Mouse (Mus musculus) hindbrain, postnatal 0 days (tissue): ENCODE measurements around the gene Cdk8. TPM values are rescaled to one million over a fixed set of nuclear protein-coding genes. Genes with fewer than 3 reads are reported as not detected.

ENCODE experiments used
- ATAC-seq: fragments of 200-750 bp; cut with Nextera tagmentation; 2 replicates; pipeline ENCODE4 v1.8.0; 2017; ENCODE audit warnings: mild to moderate bottlenecking, moderate TSS enrichment, moderate library complexity
- DNase-seq: peaks from one replicate; pipeline ENCODE4 v3.0.0-alpha.2; 2015; ENCODE audit warnings: low spot score
- H3K27ac ChIP-seq: fragments of 300-500 bp; sonication (generic); 2 replicates; pipeline ENCODE4 v1.5.1; 2014; ENCODE audit warnings: mild to moderate bottlenecking
- H3K27me3 ChIP-seq: fragments of 300-500 bp; sonication (generic); 2 replicates; pipeline ENCODE4 v1.6.1; 2014; ENCODE audit warnings: low read length, mixed read lengths; ENCODE audit not compliant: insufficient read depth
- H3K36me3 ChIP-seq: fragments of 300-500 bp; sonication (generic); 2 replicates; pipeline ENCODE4 v1.6.1; 2014; ENCODE audit warnings: low read length, mixed read lengths; ENCODE audit not compliant: insufficient read depth
- H3K4me1 ChIP-seq: fragments of 300-500 bp; sonication (generic); 2 replicates; pipeline ENCODE4 v1.6.1; 2014; ENCODE audit warnings: antibody characterized with exemption, low read length, mixed read lengths; ENCODE audit not compliant: insufficient read depth
- H3K4me2 ChIP-seq: fragments of 300-500 bp; sonication (generic); 2 replicates; pipeline ENCODE4 v1.6.1; 2014; ENCODE audit warnings: low read depth, mild to moderate bottlenecking, low read length, moderate library complexity, mixed read lengths
- H3K4me3 ChIP-seq: fragments of 300-500 bp; sonication (generic); 2 replicates; pipeline ENCODE4 v1.5.1; 2014; ENCODE audit warnings: low read length
- H3K9ac ChIP-seq: fragments of 300-500 bp; sonication (generic); replicated peaks from 2 replicates; pipeline ENCODE4 v1.6.1; 2014; ENCODE audit warnings: mild to moderate bottlenecking, low read length, moderate library complexity, mixed read lengths
- H3K9me3 ChIP-seq: fragments of 300-500 bp; sonication (generic); 2 replicates; pipeline ENCODE4 v1.6.1; 2016; ENCODE audit warnings: low read length, mixed read lengths
- CTCF ChIP-seq: IDR thresholded peaks from 2 replicates; pipeline ENCODE4 v1.5.1; 2016; ENCODE audit warnings: antibody characterized with exemption, control low read depth, low read depth
- WGBS: fragments of 180-500 bp; shearing (Covaris S2); extraction: QIAGEN DNeasy Blood & Tissue Kit; methylation state at CpG from one replicate; pipeline ENCODE4 v1.1.7; 2014; 5-methylcytosine and 5-hydroxymethylcytosine counted together
- polyA plus RNA-seq: library from polyadenylated mRNA; unstranded; fragments of >200 nt; fragmentation: Nextera tagmentation; extraction: Ambion mirVana; gene quantifications from 2 replicates; pipeline ENCODE4 v1.2.1, GENCODE M21; 2015
- total RNA-seq: library from RNA; depleted of rRNA; stranded (reverse); fragments of >200 nt; gene quantifications from 2 replicates; pipeline ENCODE4 v1.2.3, GENCODE M21; 2014; rRNA removed

Gene Cdk8
- total and polyA plus RNA-seq, 2 experiments from 2014 or later, result 13.2 to 33.8 TPM

GRCm38 (mm10) chr5:146340037-146340436 lies 109.0 kb downstream of the Cdk8 start:
- H3K9ac ChIP-seq, result no peak overlapping the region
- no peaks in the 10 kb centered on the region for H3K27me3 ChIP-seq
- H3K4me2 ChIP-seq, result no peak overlapping the region
- H3K9me3 ChIP-seq, result no peaks in the 10 kb centered on the region
- no peak overlapping the region for H3K4me3 ChIP-seq
- H3K4me1 ChIP-seq, result no peaks in the 10 kb centered on the region
- H3K27ac ChIP-seq, result no peak overlapping the region
- DNase-seq (no peak), ATAC-seq (no peak)
- H3K36me3 ChIP-seq, result no peaks in the 10 kb centered on the region
- WGBS, result 87% methylated on average over 4 of the region's 4 CpGs
- TF ChIP-seq CTCF, result no peak

- DNase-seq, result no peak
Observed at GRCm38 (mm10) chr5:146344911-146345686, 114.1 kb downstream of the Cdk8 start.

GRCm38 (mm10) chr5:146347081-146347480 lies 116.1 kb downstream of the Cdk8 start:
- DNase-seq (no peak), ATAC-seq (no peak)
- no peaks in the 10 kb centered on the region for H3K9me3 ChIP-seq
- H3K9ac ChIP-seq, result no peak overlapping the region
- H3K27ac ChIP-seq, result no peak overlapping the region
- no peaks in the 10 kb centered on the region for H3K27me3 ChIP-seq
- 87% methylated on average over 6 of the region's 6 CpGs for WGBS
- H3K36me3 ChIP-seq, result no peaks in the 10 kb centered on the region
- H3K4me3 ChIP-seq, result no peak overlapping the region
- H3K4me2 ChIP-seq, result no peak overlapping the region
- no peaks in the 10 kb centered on the region for H3K4me1 ChIP-seq
- TF ChIP-seq CTCF, result no peak

More at GRCm38 (mm10) chr5:146344911-146345686, 114.1 kb downstream of the Cdk8 start:
- H3K9ac ChIP-seq, result no peak overlapping the region
- no peak for ATAC-seq
- H3K4me1 ChIP-seq, result no peaks in the 10 kb centered on the region
- H3K9me3 ChIP-seq, result no peaks in the 10 kb centered on the region
- TF ChIP-seq CTCF, result no peak
- no peaks in the 10 kb centered on the region for H3K27me3 ChIP-seq
- no peak overlapping the region for H3K27ac ChIP-seq
- no peaks in the 10 kb centered on the region for H3K36me3 ChIP-seq
- no peak overlapping the region for H3K4me2 ChIP-seq
- 80% methylated on average over 12 of the region's 12 CpGs for WGBS
- H3K4me3 ChIP-seq, result no peak overlapping the region

- DNase-seq (no peak), ATAC-seq (no peak)
- H3K4me3 ChIP-seq, result no peak overlapping the region
- no peaks in the 10 kb centered on the region for H3K27me3 ChIP-seq
- H3K9ac ChIP-seq, result no peak overlapping the region
- no peak overlapping the region for H3K4me2 ChIP-seq
- no peak overlapping the region for H3K27ac ChIP-seq
- 71% methylated on average over 3 of the region's 3 CpGs for WGBS
- no peaks in the 10 kb centered on the region for H3K36me3 ChIP-seq
- TF ChIP-seq CTCF, result no peak
- H3K4me1 ChIP-seq, result no peaks in the 10 kb centered on the region
- H3K9me3 ChIP-seq, result no peaks in the 10 kb centered on the region
Observed at GRCm38 (mm10) chr5:146349183-146349582, 118.2 kb downstream of the Cdk8 start.

- H3K9ac ChIP-seq, result no peak overlapping the region
Observed at GRCm38 (mm10) chr5:146350784-146351183, 119.8 kb downstream of the Cdk8 start.

GRCm38 (mm10) chr5:146352006-146352405 lies 121.0 kb downstream of the Cdk8 start:
- no peak overlapping the region for H3K9ac ChIP-seq
- DNase-seq (no peak), ATAC-seq (no peak)
- 86% methylated on average over 7 of the region's 7 CpGs for WGBS
- no peak for TF ChIP-seq CTCF
- H3K36me3 ChIP-seq, result no peaks in the 10 kb centered on the region
- no peaks in the 10 kb centered on the region for H3K4me1 ChIP-seq
- H3K27me3 ChIP-seq, result no peaks in the 10 kb centered on the region
- no peaks in the 10 kb centered on the region for H3K9me3 ChIP-seq
- no peak overlapping the region for H3K4me3 ChIP-seq
- no peak overlapping the region for H3K4me2 ChIP-seq
- H3K27ac ChIP-seq, result no peak overlapping the region

More at GRCm38 (mm10) chr5:146350784-146351183, 119.8 kb downstream of the Cdk8 start:
- TF ChIP-seq CTCF, result no peak
- Histone ChIP-seq H3K4me2 (no peak overlapping the region), H3K9me3 (no peaks in the 10 kb centered on the region), H3K4me1 (no peaks in the 10 kb centered on the region), H3K27me3 (no peaks in the 10 kb centered on the region), H3K4me3 (no peak overlapping the region), H3K36me3 (no peaks in the 10 kb centered on the region), H3K27ac (no peak overlapping the region)
- ATAC-seq (no peak), DNase-seq (no peak)
- WGBS, result 78% methylated on average over 11 of the region's 11 CpGs

Other genes with a start within 250 kb of the Cdk8 start
- gene Cyp3a25, start 221.6 kb upstream of the Cdk8 start, total RNA-seq, result not detected in 2 replicates
- gene Cyp3a25, start 221.6 kb upstream of the Cdk8 start, polyA plus RNA-seq, result not detected in 2 replicates
- gene Cyp3a59, start 152.0 kb upstream of the Cdk8 start, total RNA-seq, result not detected in 2 replicates
- gene Cyp3a59, start 152.0 kb upstream of the Cdk8 start, polyA plus RNA-seq, result not detected in 2 replicates
- gene Gm5565, start 70.7 kb upstream of the Cdk8 start, total RNA-seq, result not detected in 2 replicates
- gene Gm5565, start 70.7 kb upstream of the Cdk8 start, polyA plus RNA-seq, result not detected in 2 replicates
- gene Gm6309, start 60.5 kb upstream of the Cdk8 start, total RNA-seq, result not detected in 2 replicates
- gene Gm6309, start 60.5 kb upstream of the Cdk8 start, polyA plus RNA-seq, result not detected in 2 replicates
- not detected in 2 replicates for gene 1700001J03Rik, start 45.9 kb upstream of the Cdk8 start, total RNA-seq
- gene 1700001J03Rik, start 45.9 kb upstream of the Cdk8 start, polyA plus RNA-seq, result not detected in 2 replicates
- gene Rnf6, start 9.7 kb upstream of the Cdk8 start, total RNA-seq, result 5.5 and 14.6 TPM in 2 replicates
- gene Rnf6, start 9.7 kb upstream of the Cdk8 start, polyA plus RNA-seq, result 27.9 and 28.3 TPM in 2 replicates
- 38.6 and 39.8 TPM in 2 replicates for gene Wasf3, start 153.8 kb downstream of the Cdk8 start, total RNA-seq
- gene Wasf3, start 153.8 kb downstream of the Cdk8 start, polyA plus RNA-seq, result 15.7 and 17.0 TPM in 2 replicates